Mouse (Mus musculus): ENCODE data around the gene Ank3.
"Not testable (repeated sequence)": the region's sequence is repeated elsewhere in the genome, so short reads cannot be mapped to it uniquely, and the experiment has no call there.

The Ank3 gene

DNA sequence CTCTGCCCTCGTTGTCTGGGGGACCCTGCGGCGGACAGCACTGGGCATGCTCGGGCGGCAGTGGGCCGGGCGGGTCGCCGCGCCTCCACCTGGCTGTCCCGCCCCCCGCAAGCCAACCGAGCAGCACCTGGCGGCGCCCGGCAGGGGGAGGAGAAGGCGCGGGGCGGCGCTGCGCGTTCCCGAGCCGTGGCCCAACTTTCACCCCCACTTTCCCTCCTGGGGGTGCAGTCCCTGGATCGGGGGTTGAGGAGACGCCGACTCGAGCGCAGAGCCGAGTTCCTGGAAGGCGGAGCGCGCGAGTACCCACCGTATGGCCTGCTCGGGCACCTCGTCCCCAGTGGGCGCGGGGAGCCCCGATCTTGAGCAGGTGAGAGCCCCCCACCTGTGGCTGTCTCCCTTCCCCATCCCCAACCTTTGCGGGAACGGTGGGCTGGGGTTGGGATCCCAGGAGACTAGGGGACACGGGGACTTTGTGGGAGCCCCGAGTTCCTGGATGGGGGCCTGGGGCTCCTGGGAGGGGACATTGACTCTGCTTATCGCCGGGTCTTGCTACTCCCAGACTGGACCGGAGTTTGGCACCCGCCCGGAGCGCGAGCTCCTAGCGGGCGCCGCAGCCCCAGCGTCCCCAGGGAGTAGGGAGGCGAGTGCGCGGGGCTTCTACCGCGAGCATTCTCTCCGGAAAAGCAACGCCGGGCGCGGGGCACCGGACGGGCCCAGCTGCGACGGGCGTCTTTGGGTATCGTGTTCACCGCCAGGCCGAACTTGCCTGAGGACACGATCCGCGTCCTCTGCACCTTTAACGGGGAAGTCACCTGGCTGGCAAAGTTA is at the start of gene Ank3:
TSS of gene Ank3 (plus strand) at position 11 of the 828 bp plus-strand sequence.
- no peak for DNase-seq (ENCODE audit: low spot score in 2 of 2)

DNA sequence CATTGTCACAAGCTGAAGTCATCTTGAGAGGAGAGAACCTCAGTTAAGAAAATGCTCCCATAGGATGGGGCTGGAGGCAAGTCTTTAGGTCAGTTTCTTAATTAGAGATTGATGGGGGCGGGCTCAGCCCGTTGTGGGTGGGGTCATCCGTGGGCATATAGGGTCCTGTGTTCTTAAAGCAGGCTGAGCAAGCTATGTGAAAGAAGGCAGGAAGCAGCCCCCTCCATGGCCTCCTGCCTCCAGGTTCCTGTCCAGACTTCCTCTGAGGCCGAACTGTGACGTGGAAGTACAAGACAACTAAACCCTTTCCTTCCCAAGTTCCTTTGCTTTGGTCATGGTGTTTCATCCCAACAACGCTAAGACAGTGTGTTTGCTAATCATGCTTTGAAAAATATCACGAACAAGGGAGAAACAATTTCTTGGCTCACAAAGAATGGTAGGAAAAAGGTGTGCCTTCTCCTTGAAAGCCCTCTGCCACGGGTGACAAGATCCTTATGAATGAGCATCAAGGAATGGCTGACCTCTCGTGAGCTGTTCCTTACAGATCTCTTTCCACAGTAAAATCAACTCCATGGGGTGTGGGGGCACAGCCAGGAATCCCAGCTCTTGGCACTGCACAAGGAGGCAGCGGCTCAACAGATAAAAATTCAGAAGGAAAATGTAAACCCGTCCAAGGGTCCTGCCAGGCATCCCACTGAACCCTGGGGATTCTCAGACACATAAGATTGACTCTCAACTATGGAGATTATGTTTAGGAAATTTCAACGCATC is 47.3 kb upstream of the Ank3 start:
- no peak for DNase-seq (ENCODE audit: low spot score in 2 of 2)

DNA sequence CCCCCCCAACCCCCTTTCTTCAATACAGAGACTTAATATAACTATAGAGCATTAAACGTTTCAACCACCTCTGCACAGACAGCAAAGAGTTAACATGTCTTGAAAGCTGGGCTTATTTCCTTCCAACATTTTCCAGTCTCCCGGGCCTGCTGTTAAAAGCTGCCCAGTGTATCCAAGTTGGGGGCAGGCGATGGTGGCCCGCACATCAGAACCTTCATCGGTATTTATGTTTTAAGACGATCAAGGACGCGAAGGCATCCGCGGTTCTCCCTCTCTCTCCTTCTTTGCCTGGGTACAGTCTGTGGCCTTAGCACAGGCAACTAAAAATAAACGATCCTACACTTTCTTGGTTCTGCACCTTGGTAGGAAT is 46.7 kb upstream of the Ank3 start:
- DNase-seq (ENCODE audit: low spot score in 2 of 2), result no peak

DNA sequence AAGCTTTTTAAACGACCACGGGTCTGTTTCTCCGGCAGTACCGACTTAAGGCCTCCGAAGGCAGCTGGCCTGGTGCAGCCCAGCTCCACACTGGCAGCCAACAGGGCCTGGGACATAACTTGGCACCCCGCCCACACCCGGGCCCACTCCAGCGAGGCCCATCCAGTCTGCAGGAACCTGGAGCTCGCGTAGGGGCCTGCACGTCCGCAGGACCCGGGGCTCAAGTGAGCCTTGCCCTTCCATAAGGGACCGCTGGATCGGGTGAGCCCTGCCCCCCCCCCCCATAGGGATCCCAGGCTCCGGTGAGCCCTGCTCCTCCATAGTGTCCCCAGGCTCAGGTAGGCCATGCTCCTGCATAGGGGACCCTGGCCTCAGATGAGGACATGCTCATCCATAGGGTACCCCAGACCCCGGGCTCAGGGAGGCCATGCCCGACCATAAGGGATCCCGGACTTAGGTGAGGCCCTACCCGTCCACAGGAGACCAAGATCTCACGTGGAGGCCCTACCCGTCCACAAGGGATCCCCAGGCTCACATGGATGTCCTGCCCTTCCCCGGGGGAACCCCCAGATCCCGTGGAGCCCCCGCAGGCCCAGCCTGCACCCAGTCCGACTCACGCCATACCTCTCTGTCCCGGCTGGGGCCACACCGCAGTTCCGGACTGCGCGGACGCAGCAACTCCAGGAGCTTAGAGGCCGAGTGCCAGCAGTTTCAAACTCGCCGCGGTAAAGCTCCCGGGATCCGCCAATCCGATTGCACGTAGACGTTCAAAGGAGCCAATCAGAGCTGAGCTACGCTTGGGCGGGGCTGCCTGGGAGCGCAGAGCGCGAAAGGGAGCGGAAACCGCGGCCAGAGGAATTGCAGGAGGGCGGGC is 46.1 kb upstream of the Ank3 start, which contains the start of gene Cdk1:
TSS of gene Cdk1 (minus strand) at position 727 of the 874 bp plus-strand sequence.
- peak; percentile 91 to 92 for DNase-seq (ENCODE audit: low spot score in 2 of 2)

DNA sequence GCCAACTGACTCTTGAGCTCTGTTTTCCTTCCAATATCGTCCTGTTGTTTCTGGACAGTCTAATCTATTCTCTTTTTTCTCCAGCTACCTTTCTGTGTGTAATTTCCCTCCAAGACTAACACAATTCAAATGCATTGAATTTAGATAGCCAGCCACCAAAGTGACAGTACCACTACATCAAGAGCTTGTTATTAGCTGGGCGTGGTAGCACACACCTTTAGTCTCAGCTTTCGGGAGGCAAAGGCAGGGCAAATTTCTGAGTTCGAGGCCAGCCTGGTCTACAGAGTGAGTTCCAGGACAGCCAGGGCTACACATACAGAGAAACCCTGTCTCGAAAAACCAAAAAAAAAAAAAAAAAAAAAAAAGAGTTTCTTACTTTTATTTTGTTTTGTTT is 45.5 kb upstream of the Ank3 start:
- DNase-seq (ENCODE audit: low spot score in 2 of 2), result not testable (repeated sequence)

DNA sequence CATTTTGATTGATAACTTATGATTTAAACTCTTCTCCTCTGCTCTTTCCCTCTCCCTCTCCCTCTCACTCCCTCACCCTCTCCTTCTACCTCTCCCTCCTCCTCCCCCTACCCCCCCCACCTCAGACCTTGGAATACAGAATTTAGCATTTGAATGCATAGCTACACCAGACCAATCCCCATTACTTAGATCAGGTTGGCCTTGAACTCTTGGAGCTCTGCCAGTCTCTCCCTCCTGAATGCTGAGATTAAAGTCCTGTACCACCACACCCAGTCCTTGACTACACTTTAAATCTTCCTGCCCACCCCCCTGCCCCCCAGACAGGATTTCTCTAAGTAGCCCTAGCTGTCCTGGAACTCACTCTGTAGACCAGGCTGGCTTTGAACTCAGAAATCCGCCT is 38.9 kb upstream of the Ank3 start:
- no peak for DNase-seq (ENCODE audit: low spot score in 2 of 2)

DNA sequence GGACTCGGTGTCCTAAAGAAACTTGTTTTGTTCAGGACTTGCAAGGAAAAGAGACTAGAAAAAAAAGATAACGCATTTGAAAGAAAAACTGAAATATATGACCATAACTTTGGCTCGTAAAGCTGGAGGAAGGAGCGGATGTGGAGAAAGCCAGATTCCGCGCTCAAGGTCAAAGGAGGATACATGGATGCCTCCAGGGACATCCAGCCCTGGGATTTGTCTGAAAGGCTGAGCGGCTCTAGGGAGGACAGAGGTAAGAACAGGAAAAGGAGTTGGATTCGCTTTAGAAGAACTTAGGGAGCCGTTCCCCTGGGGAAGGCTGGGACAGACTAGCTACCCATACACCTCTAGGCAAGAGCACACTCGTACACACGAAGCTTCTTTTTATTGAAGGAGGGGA is 32.4 kb upstream of the Ank3 start:
- DNase-seq (ENCODE audit: low spot score in 2 of 2), result no peak

DNA sequence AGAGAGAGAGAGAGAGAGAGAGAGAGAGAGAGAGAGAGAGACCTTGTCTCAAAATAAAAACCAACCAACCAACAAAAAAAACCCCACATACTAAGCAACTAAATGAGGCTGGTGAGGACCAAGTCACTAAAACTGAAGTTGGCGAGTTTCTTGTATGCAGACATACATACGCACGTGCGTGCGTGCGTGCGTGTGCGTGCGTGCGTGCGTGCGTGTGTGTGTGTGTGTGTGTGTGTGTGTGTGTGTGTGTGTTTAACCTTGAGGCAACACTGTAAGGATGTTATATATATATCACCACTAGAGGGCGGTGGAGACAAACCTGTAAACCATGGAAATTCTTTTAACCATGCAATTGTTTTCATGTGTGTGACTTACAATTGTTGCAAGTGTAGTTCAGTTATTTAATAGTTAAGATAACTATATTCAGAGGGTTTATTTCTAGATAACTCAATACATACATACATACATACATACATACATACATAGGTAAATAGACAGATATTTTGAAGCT is 31.6 kb upstream of the Ank3 start:
- no peak for DNase-seq (ENCODE audit: low spot score in 2 of 2)

DNA sequence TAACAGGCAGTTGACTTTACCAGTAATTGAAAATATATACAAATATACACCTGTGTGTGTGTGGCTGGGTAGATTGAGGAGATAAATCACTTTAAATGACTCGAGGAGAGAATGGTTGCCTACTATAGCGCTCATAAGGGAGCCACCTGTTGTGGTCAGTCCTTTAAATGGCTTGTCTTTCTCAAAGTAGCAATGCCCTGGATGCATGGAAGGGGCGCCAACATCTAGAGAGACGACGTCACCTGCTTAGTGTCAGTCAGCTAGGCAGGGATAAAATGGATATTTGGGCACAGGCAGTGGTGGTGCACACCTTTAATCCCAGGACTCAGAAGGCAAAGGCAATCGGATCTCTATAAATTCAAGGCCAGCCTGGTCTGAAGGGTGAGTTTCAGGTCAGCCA is 29.3 kb upstream of the Ank3 start:
- no peak for DNase-seq (ENCODE audit: low spot score in 2 of 2)

DNA sequence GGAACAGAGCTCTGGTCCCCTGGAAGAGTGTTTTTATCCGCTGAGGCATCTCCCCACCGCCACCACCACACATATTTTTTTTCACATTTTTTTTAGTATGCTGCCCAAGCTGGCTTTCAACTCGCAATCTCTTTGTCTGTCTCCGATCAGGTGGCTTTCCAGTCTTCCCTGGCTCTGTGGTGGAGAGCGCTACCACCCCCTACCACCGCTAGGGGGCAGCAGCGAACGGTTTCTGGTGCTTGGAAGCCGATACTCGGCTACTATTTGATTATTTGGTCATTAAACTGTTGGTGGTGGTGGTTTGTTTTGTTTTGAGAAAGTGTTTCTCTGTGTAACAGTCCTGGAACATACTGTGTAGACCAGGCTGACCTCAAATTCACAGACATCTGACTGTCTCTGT is 27.1 kb upstream of the Ank3 start:
- DNase-seq (ENCODE audit: low spot score in 2 of 2), result no peak

DNA sequence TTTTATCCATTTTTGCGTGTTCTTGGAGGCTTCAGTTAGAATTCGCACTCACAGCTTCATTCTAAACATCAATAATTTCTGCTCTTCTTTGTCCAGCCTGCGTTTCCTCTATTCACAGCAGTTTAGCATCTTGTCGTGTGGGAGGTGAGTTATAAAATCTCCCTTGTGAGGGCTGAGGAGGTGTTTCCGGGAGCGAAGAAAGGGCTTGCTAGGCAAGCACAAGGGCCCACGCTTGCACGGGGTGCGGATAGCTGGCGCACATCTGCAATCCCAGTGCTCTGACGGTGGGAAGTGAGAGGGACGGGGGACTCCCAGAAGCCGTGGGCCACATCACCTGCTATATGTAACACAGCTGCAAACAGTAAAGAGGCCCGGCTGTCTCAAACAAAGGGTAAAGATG is 26.5 kb upstream of the Ank3 start:
- no peak for DNase-seq (ENCODE audit: low spot score in 2 of 2)

DNA sequence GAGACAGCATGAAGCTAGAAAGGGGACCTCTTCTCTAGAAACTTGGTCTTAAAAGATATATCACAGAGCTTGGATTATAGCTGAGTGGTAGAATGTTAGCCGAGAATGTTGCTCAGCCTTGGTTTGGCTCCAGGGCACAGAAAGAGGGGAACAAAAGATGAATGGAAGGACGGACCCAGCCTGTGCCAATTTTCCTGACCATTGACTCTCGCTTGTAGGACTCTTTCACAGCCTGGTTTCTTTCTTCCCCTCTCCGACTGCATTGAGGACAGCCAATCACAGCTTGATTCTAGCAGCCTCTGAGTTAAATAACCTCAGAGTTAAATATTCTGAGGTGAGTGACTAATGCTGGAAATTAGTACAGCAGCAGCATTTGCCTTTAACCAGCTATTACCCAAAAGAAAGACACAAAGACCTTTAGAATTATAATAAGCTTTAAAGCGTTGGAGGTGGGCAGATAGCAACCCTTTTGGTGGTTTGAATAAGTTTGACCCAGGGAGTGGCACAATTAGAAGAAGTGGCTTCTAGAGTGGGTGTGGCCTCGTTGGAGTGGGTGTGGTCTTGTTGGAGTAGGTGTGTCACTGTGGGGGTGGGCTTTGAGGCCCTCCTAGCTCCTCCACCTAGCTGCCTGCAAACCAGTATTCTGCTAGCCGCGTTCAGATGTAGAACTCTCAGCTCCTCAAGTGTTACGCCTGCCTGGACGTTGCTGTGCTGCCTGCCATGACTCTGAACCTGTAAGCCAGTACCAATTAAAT is 24.6 kb upstream of the Ank3 start:
- no peak for DNase-seq (ENCODE audit: low spot score in 2 of 2)

DNA sequence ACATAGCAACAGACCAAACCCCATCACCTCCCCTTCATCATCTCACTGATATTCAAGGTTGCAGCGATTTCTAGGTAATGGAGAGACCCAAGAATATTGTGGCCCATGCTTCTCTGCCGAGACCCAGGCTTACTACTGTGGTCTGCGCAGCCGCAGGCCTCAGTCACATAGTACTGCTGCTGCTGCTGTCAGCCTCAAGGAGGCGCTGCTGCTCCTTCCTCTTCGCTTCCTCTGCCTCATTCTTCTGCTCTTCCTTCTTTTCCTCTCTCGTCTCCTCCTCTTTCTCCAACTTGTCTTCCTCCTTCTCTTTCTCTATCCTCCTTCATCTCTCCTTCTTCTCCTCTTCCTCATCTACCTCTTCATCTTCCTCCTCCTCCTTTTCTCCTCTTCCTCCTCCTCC is 23.4 kb upstream of the Ank3 start:
- DNase-seq (ENCODE audit: low spot score in 2 of 2), result no peak

DNA sequence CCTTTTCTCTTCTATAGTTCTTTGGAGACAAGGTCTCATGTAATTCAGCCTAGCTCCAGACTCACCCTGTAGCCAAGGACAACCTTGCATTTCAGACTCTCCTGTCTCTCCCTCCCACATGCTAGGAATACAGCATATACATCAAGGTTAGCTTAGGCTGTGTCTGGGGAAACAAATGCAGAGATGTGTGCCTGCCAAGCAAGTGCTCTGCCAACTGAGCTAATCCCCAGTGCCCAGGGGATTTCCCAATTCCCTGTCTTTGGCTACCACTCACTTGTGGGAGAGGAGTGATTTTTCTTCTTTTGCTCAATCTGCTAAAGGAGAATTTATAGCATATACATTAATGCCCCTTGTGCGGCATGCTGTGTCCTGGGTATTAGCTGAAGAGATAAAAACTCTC is 15.4 kb upstream of the Ank3 start:
- DNase-seq (ENCODE audit: low spot score in 2 of 2), result no peak

DNA sequence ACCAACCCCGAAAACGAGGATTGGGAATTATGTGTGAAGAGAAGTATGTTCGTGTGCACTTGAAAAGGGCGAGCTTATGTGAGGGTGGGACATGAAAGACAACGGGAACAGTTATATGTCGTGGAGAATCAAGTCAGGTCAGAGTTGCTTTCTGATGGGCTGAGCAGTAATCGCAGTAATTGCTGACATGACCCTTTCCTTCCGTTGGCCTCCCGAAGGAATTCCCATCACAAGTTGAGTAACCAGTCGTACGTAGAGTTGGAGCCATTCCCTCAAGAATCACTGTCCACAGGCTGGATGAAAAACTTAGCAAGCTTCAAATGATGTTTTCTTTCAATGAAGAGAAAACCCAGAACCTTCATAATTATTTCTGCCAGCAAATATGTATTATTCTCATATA is 13.9 kb upstream of the Ank3 start:
- no peak for DNase-seq (ENCODE audit: low spot score in 2 of 2)

DNA sequence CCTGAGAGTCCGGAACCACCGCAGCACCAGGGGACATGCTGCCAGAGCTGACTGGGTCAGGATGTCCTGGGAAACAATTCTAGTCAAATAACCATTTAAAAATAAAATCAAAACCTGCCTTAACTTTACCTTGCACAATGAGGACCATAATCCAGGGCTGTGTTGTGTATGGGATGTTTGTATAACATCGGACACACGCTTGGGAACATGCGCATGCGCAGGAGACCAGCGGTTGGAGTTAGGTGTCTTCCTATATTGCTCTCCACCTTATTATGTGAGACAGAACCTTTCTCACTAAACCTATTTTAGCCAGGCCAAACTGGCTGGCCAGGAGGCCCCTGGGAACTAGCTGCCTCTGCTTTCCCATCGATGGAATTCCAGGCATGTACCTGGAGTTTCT is 13.4 kb upstream of the Ank3 start:
- DNase-seq (ENCODE audit: low spot score in 2 of 2), result no peak

DNA sequence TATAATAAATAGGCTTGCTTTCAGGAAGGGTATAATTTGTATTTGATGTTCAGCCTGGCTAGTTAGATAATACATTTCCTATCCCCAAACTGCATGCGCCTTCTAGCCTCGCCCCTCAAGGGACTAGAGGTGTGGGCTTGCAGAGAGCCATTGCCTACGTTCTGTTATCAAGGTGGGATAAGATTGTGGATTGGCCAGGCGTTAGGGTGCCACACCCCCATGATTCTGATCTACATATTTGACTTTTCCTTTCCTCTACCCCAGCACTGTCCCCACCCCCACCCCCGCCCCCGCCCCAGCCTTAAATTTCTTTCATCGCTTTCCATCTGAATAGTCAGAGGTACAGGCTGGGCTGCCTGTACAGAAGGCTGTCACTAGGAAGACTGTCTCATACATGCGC is 11.8 kb upstream of the Ank3 start:
- no peak for DNase-seq (ENCODE audit: low spot score in 2 of 2)

DNA sequence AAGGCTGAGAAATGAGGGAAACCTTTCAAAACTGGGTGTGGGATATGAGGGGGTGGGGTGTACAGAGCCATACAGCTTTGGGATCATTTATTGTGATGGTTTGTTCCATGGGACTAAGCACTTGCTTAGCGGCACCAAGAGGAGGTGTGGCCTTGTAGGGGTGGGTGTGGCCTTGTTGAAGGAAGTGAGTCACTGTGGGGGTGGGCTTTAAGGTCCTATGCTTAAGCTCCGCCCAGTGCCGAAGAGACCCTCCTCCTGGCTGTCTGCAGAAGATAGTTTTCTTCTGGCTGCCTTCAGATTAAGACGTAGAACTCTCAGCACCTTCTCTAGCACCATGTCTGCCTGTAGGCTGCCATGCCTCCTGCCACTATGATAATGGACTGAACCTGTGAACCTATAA is 9.1 kb upstream of the Ank3 start:
- no peak for DNase-seq (ENCODE audit: low spot score in 2 of 2)

DNA sequence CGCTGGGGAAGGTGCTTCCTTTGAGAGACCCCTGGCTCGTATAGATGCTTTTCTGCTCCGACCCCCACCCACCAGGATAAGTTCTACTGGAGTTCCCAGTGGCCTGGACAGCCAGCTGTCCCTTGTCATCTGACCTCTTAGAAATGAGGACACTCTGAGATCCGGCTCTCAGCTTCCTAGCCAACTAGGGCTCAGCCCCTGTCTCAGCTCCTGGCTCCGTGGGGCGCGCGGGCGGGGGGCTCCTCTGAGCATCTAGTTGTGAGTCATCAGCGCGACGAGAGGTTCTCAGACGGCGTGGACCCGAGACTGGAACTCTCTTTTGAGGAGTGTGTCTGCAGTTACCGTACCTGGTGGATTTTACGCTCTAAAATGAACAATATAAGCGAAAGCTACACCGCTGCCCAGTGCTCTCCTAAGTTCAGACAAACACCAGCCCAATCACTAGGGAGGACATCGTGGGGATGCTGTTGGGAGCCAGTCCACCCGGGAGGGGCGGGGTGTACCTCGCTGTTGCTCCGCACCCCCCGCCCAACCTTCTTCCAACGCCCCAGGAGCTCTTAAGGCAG is 293 bp upstream of the Ank3 start:
- DNase-seq (ENCODE audit: low spot score in 2 of 2), result no peak

DNA sequence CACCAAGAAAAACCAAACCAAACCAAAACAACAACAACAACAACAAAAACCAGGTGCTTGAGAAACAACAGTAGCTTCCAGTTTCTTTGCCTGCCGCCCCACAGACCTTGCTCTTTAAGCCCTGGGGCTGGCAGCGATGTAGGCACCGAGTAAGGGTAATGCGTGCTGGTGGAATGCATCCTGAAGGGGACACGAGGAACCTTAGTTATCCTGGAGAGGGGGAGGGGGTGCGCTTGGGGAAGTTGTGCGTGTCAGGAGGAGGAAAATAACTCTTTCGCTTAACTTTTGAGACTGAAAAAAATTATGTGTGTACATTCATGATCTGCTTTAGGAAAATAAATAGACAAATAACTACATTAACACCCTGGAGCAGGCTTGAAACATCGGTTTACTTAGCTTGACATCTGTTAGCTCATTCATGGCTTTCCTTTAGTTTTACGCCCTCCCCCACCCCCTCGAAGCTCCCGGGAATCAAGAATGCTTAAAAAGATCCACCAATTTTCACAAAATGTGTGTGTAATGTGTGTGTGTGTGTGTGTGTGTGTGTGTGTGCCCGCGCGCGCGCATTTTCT is 1.3 kb downstream of the Ank3 start:
- DNase-seq (ENCODE audit: low spot score in 2 of 2), result no peak

DNA sequence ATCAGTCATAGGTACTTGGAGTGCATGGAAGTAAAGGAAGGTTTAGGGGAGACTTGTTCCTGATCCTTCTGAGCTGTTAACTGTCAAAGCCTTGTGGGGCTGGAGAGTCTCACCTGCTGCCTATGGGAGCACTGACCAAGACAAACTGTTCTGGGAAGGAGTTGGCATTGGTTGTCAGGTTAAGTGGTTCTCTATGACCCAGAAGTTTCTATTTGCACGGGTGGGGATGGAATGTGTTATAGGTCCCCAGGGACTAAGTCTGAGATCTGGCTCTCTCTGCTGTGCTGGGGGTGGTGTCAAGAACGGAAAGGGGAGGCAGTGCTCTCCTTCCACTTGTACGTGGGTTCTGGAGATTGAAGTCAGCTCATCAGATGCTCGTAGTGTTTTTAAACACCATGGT is 6.9 kb downstream of the Ank3 start:
- DNase-seq (ENCODE audit: low spot score in 2 of 2), result no peak

Data from spleen, postnatal 14 days (tissue).